Mouse (Mus musculus): ENCODE measurements around the gene Kat2b. TPM values are rescaled to one million over a fixed set of nuclear protein-coding genes. Genes with fewer than 3 reads are reported as not detected.
"Not testable (repeated sequence)": the region's sequence is repeated elsewhere in the genome, so short reads cannot be mapped to it uniquely, and the experiment has no call there.

Kat2b gene
- total RNA-seq (2021): 10 to 100 TPM; 31.5 to 40.9 TPM
- long read RNA-seq, experiment 1, full-length matches to known transcripts: 5 of 10 reads
- long read RNA-seq, experiment 1, partial matches to known transcripts: 1 of 10 reads
- long read RNA-seq, experiment 1, other reads (novel, unspliced or antisense): 4 of 10 reads
- long read RNA-seq, experiment 2, full-length matches to known transcripts: 13 of 19 reads
- long read RNA-seq, experiment 2, partial matches to known transcripts: 5 of 19 reads
- long read RNA-seq, experiment 2, other reads (novel, unspliced or antisense): 1 of 19 reads

DNA sequence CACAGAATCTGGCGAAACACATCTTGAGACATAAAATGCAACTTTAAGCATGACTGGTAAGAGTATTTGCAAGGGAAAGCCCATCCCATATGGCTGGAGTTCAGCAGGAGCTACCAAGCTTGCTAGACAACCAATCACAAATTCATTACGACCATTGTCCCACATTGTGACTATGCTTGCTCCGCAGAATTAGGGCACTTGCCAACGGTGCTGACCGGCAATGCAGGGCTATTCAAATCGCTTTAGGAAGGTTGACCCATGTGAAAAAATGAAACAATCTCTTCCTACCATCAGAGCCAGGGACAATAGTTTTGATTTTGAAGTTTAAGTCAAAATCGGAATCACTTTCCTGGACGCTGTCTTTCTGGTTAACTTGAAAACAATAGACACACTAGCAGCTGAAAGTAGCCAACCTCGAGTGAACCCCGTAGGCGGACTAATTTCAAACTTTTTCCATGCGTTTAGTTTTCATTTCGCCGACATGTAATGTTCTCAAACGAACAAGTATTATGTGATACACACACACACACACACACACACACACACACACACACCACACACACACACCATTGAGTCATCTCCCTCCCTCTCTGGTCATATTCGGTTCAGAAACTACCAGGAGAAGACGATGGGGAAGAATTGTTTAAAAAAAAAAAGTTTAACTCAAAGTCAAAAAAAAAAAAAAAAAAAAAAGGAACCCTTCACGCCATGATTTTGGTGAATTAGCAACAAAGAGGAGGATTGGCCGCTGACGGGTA, at the start of gene Kat2b:
Gene Kat2b (plus strand): TSS at position 701 of the 758 bp plus-strand sequence.
- intact Hi-C loops (cut with DNase I; ENCODE audit: low total_unique reads): no loop called here
- peak; percentile 47 for DNase-seq

DNA sequence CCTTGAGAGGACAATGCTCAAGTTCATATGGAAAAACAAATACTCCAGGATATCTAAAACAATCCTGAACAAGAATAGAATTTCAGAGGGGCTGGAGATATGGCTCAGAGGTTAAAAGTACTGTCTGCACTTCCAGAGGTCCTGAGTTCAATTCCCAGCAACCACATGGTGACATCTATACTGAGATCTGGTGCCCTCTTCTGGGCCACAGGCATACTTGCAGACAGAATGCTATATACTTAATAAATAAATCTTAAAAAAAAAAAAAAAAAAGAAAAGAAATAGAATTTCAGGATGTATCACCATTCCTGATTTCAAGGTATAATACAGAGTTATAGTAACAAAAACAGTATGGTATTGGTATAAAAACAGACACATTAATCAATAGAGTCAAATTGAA, 47.3 kb upstream of the Kat2b start:
- intact Hi-C loops (cut with DNase I; ENCODE audit: low total_unique reads): no loop called here
- DNase-seq: no peak

DNA sequence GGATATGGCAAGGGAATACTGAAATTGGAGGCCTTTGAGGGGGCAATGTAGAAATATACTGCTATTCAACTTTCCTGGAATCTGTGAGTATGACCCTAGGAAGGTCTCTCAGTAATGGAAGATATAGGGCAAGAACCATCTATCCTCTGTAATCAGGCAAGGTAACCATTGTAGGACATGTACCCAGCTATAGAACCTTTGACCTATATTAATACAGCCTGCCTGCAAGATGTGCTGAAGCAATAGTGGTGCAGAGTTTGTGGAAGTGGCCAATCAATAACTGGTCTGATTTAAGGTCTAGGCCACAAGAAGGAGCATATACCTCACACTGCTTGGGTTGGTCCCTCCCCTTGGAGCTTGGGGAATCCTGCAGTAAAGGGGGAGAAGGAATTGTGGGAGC, 46.2 kb upstream of the Kat2b start:
- intact Hi-C loops (cut with DNase I; ENCODE audit: low total_unique reads): no loop called here
- no peak for DNase-seq

DNA sequence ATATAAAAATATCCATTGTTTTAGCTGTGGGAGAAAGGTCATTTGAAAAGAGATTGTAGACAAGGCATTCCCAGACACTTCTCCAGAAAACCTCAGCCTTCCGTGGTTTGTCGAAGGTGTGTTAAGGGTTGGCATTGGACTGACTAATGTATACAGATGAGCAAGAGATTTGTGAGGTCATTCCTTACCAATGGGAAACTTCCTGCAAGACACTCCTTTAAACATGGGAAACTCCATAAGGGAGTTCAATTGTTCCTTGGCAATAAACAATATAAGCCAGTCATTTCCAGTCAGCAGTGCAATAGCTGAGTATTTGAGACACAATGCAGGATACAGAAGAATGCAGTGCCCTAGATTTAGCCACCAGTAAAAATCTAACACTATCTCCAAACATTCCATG, 38.6 kb upstream of the Kat2b start:
- DNase-seq: no peak
- intact Hi-C loops (cut with DNase I; ENCODE audit: low total_unique reads): no loop called here

DNA sequence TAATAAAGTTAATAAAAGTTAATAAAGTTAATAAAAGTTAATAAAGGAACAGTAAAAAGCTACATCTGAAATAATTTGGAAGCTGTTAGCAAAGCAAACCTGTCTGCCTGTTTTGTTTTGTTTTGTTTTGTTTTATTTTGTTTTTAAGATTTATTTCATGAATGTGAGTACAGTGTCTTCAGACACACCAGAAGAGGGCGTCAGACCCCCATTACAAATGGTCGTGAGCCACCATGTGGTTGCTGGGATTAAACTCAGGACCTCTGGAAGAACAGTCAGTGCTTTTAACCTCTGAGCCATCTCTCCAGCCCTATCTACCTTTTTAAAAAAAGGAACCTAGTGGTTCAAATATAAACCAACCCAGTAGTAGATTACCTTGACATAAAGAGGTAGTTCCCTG, 35.5 kb upstream of the Kat2b start:
- no peak for DNase-seq
- intact Hi-C loops (cut with DNase I; ENCODE audit: low total_unique reads): no loop called here

DNA sequence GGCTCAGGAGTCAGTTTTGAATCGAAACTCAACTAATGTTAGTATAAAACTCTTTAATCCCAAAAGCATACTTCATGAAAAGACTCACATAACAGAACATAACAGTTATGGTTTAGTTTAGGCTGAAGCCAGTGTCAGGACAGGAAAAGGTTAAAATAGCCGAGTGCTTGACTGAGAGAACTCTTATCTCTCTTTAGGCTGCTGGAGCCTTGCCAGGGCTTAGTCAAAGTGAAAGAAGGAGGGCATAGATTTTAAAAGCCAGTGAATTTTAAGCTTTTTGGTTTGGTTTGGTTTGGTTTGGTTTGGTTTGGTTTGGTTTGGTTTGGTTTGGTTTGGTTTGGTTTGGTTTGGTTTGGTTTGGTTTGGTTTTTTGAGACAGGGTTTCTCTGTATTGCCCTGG, 34.2 kb upstream of the Kat2b start:
- DNase-seq: no peak
- intact Hi-C loops (cut with DNase I; ENCODE audit: low total_unique reads): no loop called here

DNA sequence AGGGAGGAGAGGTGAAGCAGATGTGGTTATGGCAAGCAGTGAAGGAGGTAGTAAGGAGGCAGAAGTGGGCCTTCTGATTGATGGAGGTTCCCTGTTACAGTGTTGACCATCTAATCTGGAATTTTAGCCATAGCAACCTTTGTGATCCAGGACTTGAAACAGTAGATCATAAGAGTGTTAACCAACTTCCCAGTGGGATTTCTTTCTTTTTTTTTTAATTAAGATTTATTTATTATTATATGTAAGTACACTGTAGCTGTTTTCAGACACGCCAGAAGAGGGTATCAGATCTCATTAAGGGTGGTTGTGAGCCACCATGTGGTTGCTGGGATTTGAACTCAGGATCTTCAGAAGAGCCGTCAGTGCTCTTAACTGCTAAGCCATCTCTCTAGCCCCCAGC, 27.3 kb upstream of the Kat2b start, which contains the start of gene Pp2d1:
Gene Pp2d1 (minus strand): TSS at position 101 of the 400 bp plus-strand sequence.
- intact Hi-C loops (cut with DNase I; ENCODE audit: low total_unique reads); DNase-seq: not testable (repeated sequence)

DNA sequence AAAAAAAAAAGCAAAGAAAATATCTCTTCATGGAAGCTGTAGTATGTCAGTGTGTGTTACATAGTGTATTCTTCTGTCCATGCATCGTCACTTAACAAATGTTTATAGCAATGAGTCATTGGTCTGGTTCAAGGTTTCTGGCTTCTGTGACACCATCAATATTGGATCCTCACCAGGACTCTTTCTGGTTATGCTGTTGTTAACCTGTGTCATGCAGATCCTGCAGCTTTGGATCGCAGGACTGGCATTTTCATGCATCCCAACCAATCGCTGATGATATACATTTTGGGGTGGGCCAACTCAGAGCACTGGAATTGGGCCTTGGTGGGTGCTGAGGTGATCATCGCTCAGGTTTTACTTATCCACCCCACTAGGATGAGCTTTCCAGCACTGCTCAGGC, 24.1 kb upstream of the Kat2b start:
- DNase-seq: no peak
- intact Hi-C loops (cut with DNase I; ENCODE audit: low total_unique reads): no loop called here

DNA sequence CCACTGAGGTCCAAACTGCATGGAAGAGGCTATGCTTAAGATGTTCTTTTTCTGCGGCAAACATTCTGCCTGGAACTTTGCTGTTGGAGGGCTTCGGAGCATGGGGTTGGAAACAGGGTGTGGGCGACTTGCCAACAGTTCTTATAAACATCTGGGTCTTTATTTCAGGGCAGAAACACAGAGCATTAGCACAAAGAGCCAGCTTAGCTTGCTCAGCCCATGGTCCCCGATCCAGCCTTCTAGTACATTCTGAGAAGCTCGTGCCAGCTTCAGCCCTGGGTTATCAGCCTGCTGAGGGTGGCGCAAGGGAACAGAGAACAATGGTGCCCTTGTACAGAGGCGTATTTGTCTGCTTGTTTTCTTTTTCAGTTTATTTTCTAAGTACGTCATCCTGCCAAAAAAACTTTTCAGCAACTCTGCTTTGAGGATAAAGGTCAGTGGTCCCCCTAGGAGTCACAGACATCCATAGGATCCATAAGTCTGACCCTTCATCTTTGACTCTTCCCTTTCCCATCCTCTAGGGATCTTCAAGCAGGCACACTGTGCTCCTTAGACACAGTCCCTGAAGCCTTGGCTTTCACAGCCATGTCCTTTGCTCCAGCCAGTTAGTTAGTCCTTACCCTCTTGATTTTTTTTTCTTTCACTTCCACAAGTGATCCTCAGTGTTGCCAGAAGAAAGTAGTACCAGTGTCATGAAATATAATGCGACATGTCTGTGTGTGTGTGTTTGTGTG, 22.9 kb upstream of the Kat2b start:
- DNase-seq: peak; percentile 10
- intact Hi-C loops (cut with DNase I; ENCODE audit: low total_unique reads): no loop called here

DNA sequence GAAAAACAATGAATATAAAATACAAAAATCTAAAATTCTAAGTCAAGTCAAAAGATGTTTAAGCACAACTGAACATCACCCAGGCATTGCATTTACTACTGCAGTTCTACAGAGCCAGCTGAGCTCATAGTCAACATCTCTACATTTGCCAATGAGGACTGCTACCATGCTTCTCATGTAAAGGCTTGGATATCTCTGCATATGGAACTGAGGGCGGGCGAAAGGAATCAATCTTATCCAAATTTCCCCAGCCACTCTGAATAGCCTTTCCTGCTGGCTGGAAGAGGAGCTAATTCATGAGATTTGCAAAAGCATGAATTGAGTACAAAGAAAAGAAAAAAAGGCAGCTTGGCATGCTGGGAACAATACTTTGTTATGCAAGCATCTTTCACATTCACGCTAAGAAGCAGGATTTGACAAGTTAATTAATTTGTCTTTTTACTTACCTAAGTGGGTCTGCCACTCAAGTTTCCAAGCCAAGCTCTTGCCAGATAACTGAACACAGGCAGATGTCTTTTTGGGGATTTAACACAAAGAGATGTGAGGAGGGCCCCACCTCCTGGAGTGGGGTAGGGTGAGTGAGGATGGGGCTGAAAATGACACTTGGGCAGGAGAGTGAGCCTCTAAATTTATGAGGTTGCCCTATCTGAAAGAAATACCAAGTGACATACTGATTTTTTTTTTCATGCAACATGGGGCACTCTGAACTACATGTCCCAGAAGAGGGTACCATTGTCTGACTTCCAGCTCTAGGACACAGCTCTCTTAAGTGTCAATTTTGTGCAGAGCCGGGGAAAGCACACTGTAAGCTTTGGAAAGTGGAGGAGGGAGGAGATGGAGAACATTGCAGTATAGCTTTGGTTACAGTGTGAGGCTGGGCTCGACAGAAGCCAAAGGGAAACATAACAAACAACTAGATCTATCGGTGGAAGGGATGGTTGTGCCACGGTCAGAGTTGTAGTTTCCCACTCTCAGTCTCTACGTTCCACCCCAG, 15.1 kb upstream of the Kat2b start:
- no peak for DNase-seq
- intact Hi-C loops (cut with DNase I; ENCODE audit: low total_unique reads): no loop called here

DNA sequence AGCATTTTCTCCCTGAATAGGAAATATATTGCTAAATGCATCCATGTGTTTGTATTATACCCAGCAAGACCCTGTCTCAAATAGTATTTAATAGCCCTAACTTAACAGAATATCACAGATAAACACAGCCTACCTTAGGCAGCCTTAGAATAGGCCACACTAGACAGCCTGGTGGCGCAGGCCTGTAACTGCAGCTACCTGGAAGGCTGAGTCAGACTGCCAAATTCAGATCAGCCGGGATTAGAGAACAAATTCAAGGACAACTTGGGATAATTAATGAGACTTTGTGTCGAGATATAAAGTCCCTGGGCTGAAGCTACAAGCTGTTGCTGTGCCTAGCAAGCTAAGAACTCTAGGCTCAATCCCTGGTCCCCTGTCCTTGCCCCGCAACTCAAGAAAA, 12.6 kb upstream of the Kat2b start:
- intact Hi-C loops (cut with DNase I; ENCODE audit: low total_unique reads): no loop called here

DNA sequence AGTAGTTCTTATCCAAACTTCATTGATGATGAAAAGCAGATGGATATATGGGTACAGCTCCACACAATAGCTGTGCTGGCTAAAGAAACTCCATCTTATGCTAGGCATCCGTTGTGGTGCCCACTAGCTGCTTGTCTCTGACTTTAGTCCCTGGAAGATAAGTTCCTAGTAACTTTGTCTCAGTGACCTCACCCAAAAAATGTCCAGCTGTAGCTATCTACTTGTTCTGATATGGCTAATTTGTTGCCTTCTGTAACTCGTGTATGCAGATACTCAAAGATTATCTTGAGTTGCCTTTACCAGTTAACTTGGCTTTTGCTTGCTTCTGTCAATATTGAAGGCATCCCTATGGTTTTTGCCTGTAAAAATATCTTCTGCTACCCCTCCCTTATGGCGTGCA, 11.8 kb upstream of the Kat2b start:
- no peak for DNase-seq
- intact Hi-C loops (cut with DNase I; ENCODE audit: low total_unique reads): no loop called here

More for the DNA sequence above, 12.6 kb upstream of the Kat2b start:
- DNase-seq: no peak

DNA sequence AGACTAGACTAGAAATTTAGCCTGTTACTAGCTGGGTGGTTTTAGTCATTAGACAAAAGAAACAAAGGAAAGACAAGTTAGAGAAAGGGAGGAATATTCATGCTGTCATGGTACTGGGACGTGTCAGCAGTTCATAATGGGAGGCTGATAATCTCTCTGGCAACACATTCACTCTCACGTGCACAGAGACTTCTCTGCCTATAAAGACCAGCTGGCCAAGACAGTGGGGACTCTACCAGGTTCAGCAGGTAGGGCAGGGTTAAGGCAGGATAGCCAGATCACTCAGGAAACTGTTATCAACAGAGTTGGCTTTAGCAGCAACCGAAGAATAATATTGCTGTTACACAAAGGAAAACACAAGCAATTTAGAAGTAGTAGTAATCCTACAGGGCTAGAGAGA, 9.2 kb upstream of the Kat2b start:
- intact Hi-C loops (cut with DNase I; ENCODE audit: low total_unique reads): no loop called here
- DNase-seq: no peak

DNA sequence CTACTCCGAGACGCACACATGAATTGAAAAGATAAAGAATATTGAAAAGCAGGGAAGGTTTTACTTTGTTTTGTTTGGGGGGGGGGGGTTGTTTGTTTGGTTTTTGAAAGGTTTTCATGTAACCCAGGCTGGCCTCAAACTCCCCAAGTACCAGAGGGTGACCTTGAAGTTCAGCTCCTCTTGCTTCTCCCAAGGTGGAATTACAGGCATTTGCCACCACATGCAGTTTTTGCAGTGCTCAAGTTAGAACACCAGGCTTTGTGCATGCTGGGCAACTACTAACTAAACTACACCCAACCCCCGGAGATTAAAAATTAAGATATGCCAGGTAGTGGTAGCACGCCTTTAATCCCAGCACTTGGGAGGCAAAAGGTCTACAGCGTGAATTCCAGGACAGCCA, 7.0 kb upstream of the Kat2b start:
- intact Hi-C loops (cut with DNase I; ENCODE audit: low total_unique reads): no loop called here
- DNase-seq: no peak

DNA sequence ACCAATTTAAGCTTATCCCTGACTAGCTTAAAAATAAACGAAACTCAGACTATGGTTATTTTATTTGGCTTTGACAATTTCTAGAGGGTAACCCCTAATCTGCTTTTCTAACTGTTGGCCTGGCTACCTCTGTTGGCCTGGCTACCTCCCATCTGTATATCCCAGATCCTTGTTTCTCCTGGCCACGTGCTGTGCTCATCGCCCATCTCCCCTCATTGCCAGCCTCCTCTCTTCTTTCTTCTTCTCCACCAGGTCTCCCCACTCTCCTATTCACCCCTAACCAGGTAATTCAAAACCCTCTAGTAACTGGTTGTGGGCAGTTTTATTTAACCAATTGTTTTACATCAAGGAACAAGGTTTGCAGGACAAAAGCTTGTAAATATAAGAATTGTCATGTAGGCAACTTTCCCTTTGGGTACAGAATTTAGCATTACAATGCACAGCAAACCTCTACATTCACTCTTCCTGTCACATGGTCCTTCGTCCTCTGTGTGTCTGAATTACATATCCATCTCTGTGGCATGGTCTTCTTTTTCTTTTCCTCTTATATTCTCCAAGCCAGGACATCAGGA, 5.1 kb upstream of the Kat2b start:
- intact Hi-C loops (cut with DNase I; ENCODE audit: low total_unique reads): no loop called here

DNA sequence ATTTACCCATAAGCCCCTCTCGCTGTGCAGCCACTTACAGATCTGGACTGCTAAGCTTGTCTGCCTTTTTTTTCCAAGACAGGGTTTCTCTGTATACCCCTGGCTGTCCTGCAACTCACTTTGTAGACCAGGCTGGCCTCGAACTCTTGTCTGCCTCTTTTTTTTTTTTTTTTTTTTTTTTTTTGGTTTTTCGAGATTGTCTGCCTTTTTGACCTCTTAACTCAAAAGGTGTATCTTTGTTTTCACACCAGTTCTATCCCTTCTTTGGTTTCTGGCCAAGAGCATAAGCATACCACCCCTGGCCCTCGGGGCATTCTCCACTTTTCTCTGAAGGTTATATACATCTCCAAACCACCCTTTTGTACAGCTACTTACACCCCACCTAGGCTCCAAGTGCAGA, 1.8 kb upstream of the Kat2b start:
- no peak for DNase-seq
- intact Hi-C loops (cut with DNase I; ENCODE audit: low total_unique reads): no loop called here

More for the DNA sequence above, 5.1 kb upstream of the Kat2b start:
- no peak for DNase-seq

DNA sequence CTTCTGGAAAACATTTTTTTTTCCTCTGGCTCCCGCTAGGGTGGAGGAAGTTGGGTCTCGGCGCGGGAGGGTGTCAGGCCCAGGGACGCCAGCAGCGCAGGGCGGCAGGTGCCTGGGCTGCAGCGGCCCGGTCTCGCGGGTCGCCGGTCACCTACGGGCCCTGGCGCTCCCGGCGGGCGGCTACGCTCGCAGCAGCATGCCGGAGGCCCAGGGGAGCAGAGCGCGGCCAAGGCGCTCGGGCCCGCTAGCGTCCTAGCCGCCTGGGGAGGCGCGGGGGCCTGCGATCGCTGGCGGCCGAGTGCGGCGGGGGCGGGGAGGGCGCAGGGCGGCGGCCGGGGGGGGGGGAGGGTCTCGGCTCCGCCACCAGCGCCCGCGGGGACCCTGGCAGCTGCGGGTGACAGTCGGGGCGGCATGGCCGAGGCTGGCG, 271 bp downstream of the Kat2b start:
- peak; percentile 71 for DNase-seq
- intact Hi-C loops (cut with DNase I; ENCODE audit: low total_unique reads): no loop called here

DNA sequence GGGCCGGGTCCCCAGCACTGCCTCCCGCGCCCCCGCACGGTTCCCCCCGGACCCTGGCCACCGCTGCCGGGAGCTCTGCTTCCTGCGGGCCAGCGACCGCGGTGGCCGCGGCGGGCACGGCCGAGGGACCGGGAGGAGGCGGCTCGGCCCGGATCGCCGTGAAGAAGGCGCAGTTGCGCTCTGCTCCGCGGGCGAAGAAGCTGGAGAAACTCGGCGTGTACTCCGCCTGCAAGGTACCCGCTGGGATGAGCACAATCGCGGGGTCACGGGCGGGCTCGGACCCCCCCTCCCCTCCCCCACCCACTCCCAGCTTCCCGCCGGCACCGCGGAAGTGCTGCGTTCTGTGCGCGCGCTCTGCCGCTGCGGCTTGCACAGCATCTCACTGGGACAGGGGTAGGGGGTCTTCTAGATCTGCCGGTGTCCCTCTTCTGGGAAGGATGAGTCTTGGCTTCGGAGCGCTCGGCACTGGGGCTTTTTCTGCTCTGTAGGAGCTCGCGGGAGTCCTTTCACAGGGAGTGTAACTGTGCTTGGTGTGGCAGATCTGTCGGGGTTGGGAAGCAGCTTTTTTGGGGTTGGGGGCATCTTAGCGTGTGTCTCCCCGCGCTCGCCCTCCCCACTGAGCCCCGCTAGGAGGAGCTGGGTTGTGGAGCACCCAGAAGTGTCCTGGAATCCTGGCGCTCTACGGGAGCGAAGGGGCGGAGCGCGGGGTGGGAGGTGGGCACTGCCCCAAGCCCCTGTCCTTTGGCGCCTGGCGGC, 863 bp downstream of the Kat2b start:
- intact Hi-C loops (cut with DNase I; ENCODE audit: low total_unique reads): no loop called here
- DNase-seq: peak; percentile 53

All from gastrocnemius, postnatal 14 days (tissue).